Comparison of ENCODE assay signal across 16 mouse cellular contexts in the genomic region with DNA sequence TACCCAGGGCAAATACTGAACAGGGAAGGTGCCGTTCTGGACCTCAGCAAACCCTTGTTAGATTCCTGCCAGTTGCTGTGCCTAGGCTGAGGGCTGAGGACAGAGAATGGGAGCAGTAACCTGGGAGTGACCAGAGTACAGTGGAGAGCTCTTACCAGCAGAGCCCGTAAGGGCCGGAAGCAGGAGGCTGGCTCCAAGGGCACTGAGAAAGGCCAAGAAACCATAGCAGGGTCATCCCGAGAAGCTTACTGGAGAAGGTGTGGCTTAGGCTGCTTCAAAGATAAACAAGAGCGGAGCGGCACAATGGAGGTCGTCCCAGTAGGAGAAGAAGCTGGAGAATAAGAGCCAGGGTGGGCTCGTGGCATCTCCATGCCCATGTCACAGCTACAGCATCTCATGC.
DNase-seq lines count a peak whose midpoint lies in the region; ATAC-seq and TF ChIP-seq lines count a peak whose summit lies in the region.
"Had no signal": no experiment of that assay in that cellular context is flagged by ENCODE, and none has a peak within 500 bp of the region (broad histone marks: within the 10 kb centered on the region; RNA-seq: fewer than 3 reads in every experiment).

No protein-coding gene starts in this region.

- no peak overlapping the region for H3K9ac ChIP-seq in lung, embryonic 15.5 days
- H3K9ac ChIP-seq in liver, postnatal 0 days (replicated peaks): no peak overlapping the region
- no peak overlapping the region for H3K9ac ChIP-seq in stomach, postnatal 0 days (ENCODE audit: low read length)
- H3K9ac ChIP-seq: heart, embryonic 12.5 days; liver, embryonic 12.5 days; stomach, embryonic 15.5 days had no signal

- no peaks in the 10 kb centered on the region for H3K9me3 ChIP-seq in lung, embryonic 15.5 days
- no peaks in the 10 kb centered on the region for H3K9me3 ChIP-seq in liver, postnatal 0 days (ENCODE audit: low read length)
- no peaks in the 10 kb centered on the region for H3K9me3 ChIP-seq in stomach, postnatal 0 days (ENCODE audit: control insufficient read depth, low read length)
- H3K9me3 ChIP-seq: heart, embryonic 12.5 days; liver, embryonic 12.5 days; megakaryocyte, embryonic 14.5 days; stomach, embryonic 15.5 days had no signal

- TF ChIP-seq CTCF in liver, postnatal 0 days (IDR thresholded peaks at IDR 0.05; ENCODE audit: low read depth): no peak
- TF ChIP-seq CTCF in stomach, postnatal 0 days (IDR thresholded peaks at IDR 0.05; ENCODE audit: low read depth): no peak

- TF ChIP-seq EP300 in liver, postnatal 0 days (IDR thresholded peaks at IDR 0.05; ENCODE audit: low read depth): no peak
- no peak for TF ChIP-seq EP300 in stomach, postnatal 0 days (optimal IDR thresholded peaks at IDR 0.05)

- no peak for ATAC-seq in lung, embryonic 15.5 days (ENCODE audit: borderline replicate concordance, extremely low read depth, low FRiP score, low TSS enrichment)
- ATAC-seq in liver, postnatal 0 days: no peak
- no peak for ATAC-seq in stomach, postnatal 0 days (ENCODE audit: low FRiP score, low TSS enrichment)
- ATAC-seq: liver, embryonic 12.5 days had no signal

- DNase-seq in embryo, embryonic 10 days (ENCODE audit: low spot score): peak; percentile 39
- DNase-seq in embryo, embryonic 9.5 days (ENCODE audit: extremely low spot score): no peak
- DNase-seq in lung, postnatal 25 days (ENCODE audit: low spot score): no peak
- peak; percentile 29 to 39 for DNase-seq in adrenal gland, postnatal 36 days
- DNase-seq in lung, postnatal 14 days: peak; percentile 23
- no peak for DNase-seq in liver, postnatal 0 days
- no peak for DNase-seq in stomach, postnatal 0 days (ENCODE audit: low spot score)
- DNase-seq: cerebellum, adult 11-12 months; gastrocnemius, postnatal 25 days; kidney, adult 11 months; thymus, postnatal 4 days had no signal

- H3K36me3 ChIP-seq in lung, embryonic 15.5 days: no peaks in the 10 kb centered on the region
- no peaks in the 10 kb centered on the region for H3K36me3 ChIP-seq in liver, postnatal 0 days (replicated peaks; ENCODE audit: insufficient read depth, low read length)
- no peaks in the 10 kb centered on the region for H3K36me3 ChIP-seq in stomach, postnatal 0 days (ENCODE audit: control insufficient read depth, insufficient read depth, low read length)
- H3K36me3 ChIP-seq: heart, embryonic 12.5 days; liver, embryonic 12.5 days; stomach, embryonic 15.5 days had no signal

- H3K27ac ChIP-seq in lung, embryonic 15.5 days: 0 out of 2 replicates have a peak overlapping the region, but pooled peaks have one; percentile 24
- no peak overlapping the region for H3K27ac ChIP-seq in liver, postnatal 0 days (ENCODE audit: low read depth)
- no peak overlapping the region for H3K27ac ChIP-seq in stomach, postnatal 0 days (replicated peaks)
- H3K27ac ChIP-seq: liver, embryonic 12.5 days; stomach, embryonic 15.5 days had no signal

- H3K4me3 ChIP-seq in lung, embryonic 15.5 days: no peak overlapping the region
- no peak overlapping the region for H3K4me3 ChIP-seq in liver, postnatal 0 days (ENCODE audit: low read depth, low read length)
- H3K4me3 ChIP-seq in stomach, postnatal 0 days (ENCODE audit: low read depth, low read length): no peak overlapping the region
- H3K4me3 ChIP-seq: heart, embryonic 12.5 days; liver, embryonic 12.5 days; megakaryocyte, embryonic 14.5 days; stomach, embryonic 15.5 days had no signal

- no peaks in the 10 kb centered on the region for H3K27me3 ChIP-seq in lung, embryonic 15.5 days
- H3K27me3 ChIP-seq in liver, postnatal 0 days (ENCODE audit: insufficient read depth, low read length): no peaks in the 10 kb centered on the region
- no peaks in the 10 kb centered on the region for H3K27me3 ChIP-seq in stomach, postnatal 0 days (ENCODE audit: control insufficient read depth, insufficient read depth, low read length)
- H3K27me3 ChIP-seq: heart, embryonic 12.5 days; liver, embryonic 12.5 days; stomach, embryonic 15.5 days had no signal

- 37% methylated on average over 8 of the region's 8 CpGs for whole genome bisulfite sequencing in lung, embryonic 15.5 days
- 68% methylated on average over 8 of the region's 8 CpGs for WGBS in liver, postnatal 0 days (ENCODE audit: insufficient replicate concordance)
- 55% methylated on average over 8 of the region's 8 CpGs for WGBS in stomach, postnatal 0 days

- H3K4me1 ChIP-seq in lung, embryonic 15.5 days: peaks cover 38% of the 10 kb centered on the region
- H3K4me1 ChIP-seq in liver, postnatal 0 days (ENCODE audit: insufficient read depth): peaks cover 3% of the 10 kb centered on the region; the same call in 1 of the 2 replicates
- no peaks in the 10 kb centered on the region for H3K4me1 ChIP-seq in stomach, postnatal 0 days (replicated peaks; ENCODE audit: control insufficient read depth, insufficient read depth)

- H3K4me2 ChIP-seq in lung, embryonic 15.5 days: no peak overlapping the region; the same call in 1 of the 2 replicates
- H3K4me2 ChIP-seq in liver, postnatal 0 days (ENCODE audit: low read depth, low read length): no peak overlapping the region
- no peak overlapping the region for H3K4me2 ChIP-seq in stomach, postnatal 0 days (replicated peaks; ENCODE audit: low read depth)
- H3K4me2 ChIP-seq: heart, embryonic 12.5 days; liver, embryonic 12.5 days; stomach, embryonic 15.5 days had no signal

Comparison
In these comparisons a context has a peak if more than half of its experiments do, and no peak if none do; other contexts are left out.
1. DNase-seq: peak in embryo, embryonic 10 days (single experiment), adrenal gland, postnatal 36 days (2 of 2) and lung, postnatal 14 days (single experiment); none in embryo, embryonic 9.5 days (single experiment), lung, postnatal 25 days (single experiment), liver, postnatal 0 days (single experiment) and stomach, postnatal 0 days (single experiment).